In genomic region chr12:8338491-8338890, GRCm38 (mm10) we compare ENCODE assay signal across 16 mouse cellular contexts. TPM values are rescaled to one million over a fixed set of nuclear protein-coding genes. Genes with fewer than 3 reads are reported as not detected.
DNase-seq lines count a peak whose midpoint lies in the region; ATAC-seq and TF ChIP-seq lines count a peak whose summit lies in the region.
"Had no signal": no experiment of that assay in that cellular context is flagged by ENCODE, and none has a peak within 500 bp of the region (broad histone marks: within the 10 kb centered on the region; RNA-seq: fewer than 3 reads in every experiment).

No protein-coding gene starts in this region.

- peak; percentile 17; the same call in 1 of the 2 replicates for ATAC-seq in hindbrain, embryonic 13.5 days (ENCODE audit: low FRiP score)
- ATAC-seq in hindbrain, embryonic 16.5 days: no peak
- ATAC-seq in embryonic facial prominence, embryonic 15.5 days (ENCODE audit: insufficient number of reproducible peaks, low FRiP score, low TSS enrichment, low read depth): peak; percentile 41; the same call in 1 of the 2 replicates
- ATAC-seq: intestine, embryonic 16.5 days had no signal

- peaks cover 42% of the 10 kb centered on the region for H3K36me3 ChIP-seq in hindbrain, embryonic 13.5 days
- H3K36me3 ChIP-seq in hindbrain, embryonic 16.5 days (ENCODE audit: control insufficient read depth, insufficient read depth, low read length): peaks cover 18% of the 10 kb centered on the region
- H3K36me3 ChIP-seq in embryonic facial prominence, embryonic 15.5 days: peaks cover 43% of the 10 kb centered on the region

- no peak for DNase-seq in gastrocnemius, adult 2 months
- DNase-seq in gastrocnemius, adult 8-10 months (ENCODE audit: low spot score in 2 of 2): no peak
- DNase-seq in 3T3-L1 (ENCODE audit: low read depth, low spot score): peak; percentile 75
- no peak for DNase-seq in ovary, postnatal 36 days (ENCODE audit: low spot score)
- no peak for DNase-seq in adipocyte (ENCODE audit: low spot score)
- DNase-seq: cerebellum, postnatal 14 days; gastrocnemius, postnatal 10 days; kidney, postnatal 36 days; liver; thymus, postnatal 25 days had no signal

- 43% methylated on average over 4 of the region's 4 CpGs for WGBS in hindbrain, embryonic 13.5 days
- 39% methylated on average over 4 of the region's 4 CpGs for WGBS in hindbrain, embryonic 16.5 days
- WGBS in embryonic facial prominence, embryonic 15.5 days: 48% methylated on average over 4 of the region's 4 CpGs

- peaks cover 26% of the 10 kb centered on the region for H3K4me1 ChIP-seq in hindbrain, embryonic 13.5 days (replicated peaks)
- H3K4me1 ChIP-seq in hindbrain, embryonic 16.5 days (ENCODE audit: control insufficient read depth, insufficient read depth, low read depth, low read length): peaks cover 4% of the 10 kb centered on the region; the same call in 1 of the 2 replicates
- peaks cover 18% of the 10 kb centered on the region; the same call in 1 of the 2 replicates for H3K4me1 ChIP-seq in embryonic facial prominence, embryonic 15.5 days

- no peaks in the 10 kb centered on the region for H3K9me3 ChIP-seq in hindbrain, embryonic 13.5 days
- H3K9me3 ChIP-seq in hindbrain, embryonic 16.5 days (ENCODE audit: control insufficient read depth, low read length): no peaks in the 10 kb centered on the region
- H3K9me3 ChIP-seq in embryonic facial prominence, embryonic 15.5 days (replicated peaks): no peaks in the 10 kb centered on the region

- H3K27me3 ChIP-seq in hindbrain, embryonic 13.5 days: no peaks in the 10 kb centered on the region
- no peaks in the 10 kb centered on the region for H3K27me3 ChIP-seq in hindbrain, embryonic 16.5 days (replicated peaks; ENCODE audit: control insufficient read depth, insufficient read depth, low read length)
- H3K27me3 ChIP-seq in embryonic facial prominence, embryonic 15.5 days: no peaks in the 10 kb centered on the region

- H3K4me3 ChIP-seq in gastrocnemius, adult 2 months: no peak overlapping the region
- H3K4me3 ChIP-seq in hindbrain, embryonic 13.5 days: no peak overlapping the region
- H3K4me3 ChIP-seq in hindbrain, embryonic 16.5 days (ENCODE audit: low read length): no peak overlapping the region
- no peak overlapping the region for H3K4me3 ChIP-seq in embryonic facial prominence, embryonic 15.5 days (replicated peaks)

- intact Hi-C loops in gastrocnemius, adult 2 months (cut with DNase I): no loop called here

- H3K27ac ChIP-seq in gastrocnemius, adult 2 months: peak overlapping the region; percentile 59
- peak overlapping the region; percentile 3; the same call in 1 of the 2 replicates for H3K27ac ChIP-seq in hindbrain, embryonic 13.5 days
- H3K27ac ChIP-seq in hindbrain, embryonic 16.5 days (ENCODE audit: low read depth, low read length): no peak overlapping the region
- H3K27ac ChIP-seq in embryonic facial prominence, embryonic 15.5 days (replicated peaks): no peak overlapping the region

- no peak overlapping the region for H3K4me2 ChIP-seq in hindbrain, embryonic 13.5 days
- H3K4me2 ChIP-seq in hindbrain, embryonic 16.5 days (ENCODE audit: low read length): no peak overlapping the region
- no peak overlapping the region for H3K4me2 ChIP-seq in embryonic facial prominence, embryonic 15.5 days (replicated peaks)

- H3K9ac ChIP-seq in hindbrain, embryonic 13.5 days: 0 out of 2 replicates have a peak overlapping the region, but pooled peaks have one; percentile 49
- no peak overlapping the region for H3K9ac ChIP-seq in hindbrain, embryonic 16.5 days (ENCODE audit: low read depth, low read length)
- no peak overlapping the region for H3K9ac ChIP-seq in embryonic facial prominence, embryonic 15.5 days

- no peak for TF ChIP-seq CTCF in gastrocnemius, adult 2 months (IDR thresholded peaks at IDR 0.05)

RNA-seq across cellular contexts. Expression of gene Hs1bp3, which starts 25.3 kb away (rescaled TPM):
- total RNA-seq in gastrocnemius, adult 2 months (2021): 1 to 10 TPM; 6.1 to 7.7 TPM
- total RNA-seq in gastrocnemius, adult 8-10 months (2022): 1 to 10 TPM; 4.3 to 8.4 (median 5.4) TPM
- 9.5 and 10.1 TPM in 2 replicates for polyA plus RNA-seq in hindbrain, embryonic 13.5 days (2015; fragmentation: Nextera tagmentation; extraction: Ambion mirVana)
- polyA plus RNA-seq in hindbrain, embryonic 16.5 days (2015; fragmentation: Nextera tagmentation; extraction: Ambion mirVana): 10.1 and 10.6 TPM in 2 replicates
- polyA plus RNA-seq in embryonic facial prominence, embryonic 15.5 days (2015; fragmentation: Nextera tagmentation; extraction: Ambion mirVana): 16.5 and 18.9 TPM in 2 replicates

RNA-seq across cellular contexts. Expression of gene Gdf7, which starts 36.7 kb away (rescaled TPM):
- not detected for total RNA-seq in gastrocnemius, adult 2 months (2021)
- not detected for total RNA-seq in gastrocnemius, adult 8-10 months (2022)
- 0.40 and 0.88 TPM in 2 replicates for polyA plus RNA-seq in hindbrain, embryonic 13.5 days (2015; fragmentation: Nextera tagmentation; extraction: Ambion mirVana)
- 0.28 and 0.29 TPM in 2 replicates for polyA plus RNA-seq in hindbrain, embryonic 16.5 days (2015; fragmentation: Nextera tagmentation; extraction: Ambion mirVana)
- polyA plus RNA-seq in embryonic facial prominence, embryonic 15.5 days (2015; fragmentation: Nextera tagmentation; extraction: Ambion mirVana): 0.54 and 0.85 TPM in 2 replicates
- total RNA-seq: adrenal gland, adult 18-20 months; gastrocnemius, postnatal 10 days; MEL had no signal
- polyA plus RNA-seq: intestine, embryonic 16.5 days had no signal

Comparison
In these comparisons a context has a peak if more than half of its experiments do, and no peak if none do; other contexts are left out.
1. H3K27ac ChIP-seq: peak in gastrocnemius, adult 2 months (single experiment) and hindbrain, embryonic 13.5 days (single experiment); none in hindbrain, embryonic 16.5 days (single experiment) and embryonic facial prominence, embryonic 15.5 days (single experiment).